Mouse (Mus musculus) ES-Bruce4 (cell line): ENCODE measurements around the gene Gm7534.

Experiments used
- CTCF ChIP-seq: IDR thresholded peaks from one replicate; pipeline ENCODE4 v1.8.1; 2011; ENCODE audit warnings: low read depth, low read length
- POLR2A ChIP-seq: IDR thresholded peaks from one replicate; pipeline ENCODE4 v1.8.1; 2011; ENCODE audit warnings: low read length; ENCODE audit not compliant: insufficient read depth

DNA sequence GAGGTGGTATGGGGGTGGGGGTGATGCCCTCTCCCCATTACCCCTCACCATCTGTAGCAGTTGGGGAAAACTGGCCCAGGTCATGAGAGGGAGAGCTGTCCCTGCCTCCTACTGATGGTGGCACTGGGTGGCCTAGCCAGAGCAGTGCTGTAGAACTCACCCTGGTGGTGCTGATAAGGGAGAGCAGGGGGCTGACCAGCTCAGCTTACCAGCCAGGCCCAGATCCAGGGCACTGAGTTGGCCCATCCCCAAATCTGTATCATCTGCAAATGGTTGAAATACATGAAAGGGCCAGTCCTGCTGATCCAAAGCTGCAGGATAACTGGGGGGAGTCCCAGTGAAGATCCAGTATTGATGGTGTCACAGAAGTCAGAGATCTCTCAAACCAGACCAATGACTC, 21.0 kb downstream of the Gm7534 start:
- TF ChIP-seq CTCF: no peak
- TF ChIP-seq POLR2A: no peak
